Mouse (Mus musculus): ENCODE measurements around the gene Il17ra.

Il17ra gene

GRCm38 (mm10) chr6:120463086-120463871, at the start of gene Il17ra:
Gene Il17ra (plus strand): TSS chr6:120463247.
- peak; percentile 94 for DNase-seq

GRCm38 (mm10) chr6:120438161-120438560, 24.9 kb upstream of the Il17ra start:
- no peak for DNase-seq

GRCm38 (mm10) chr6:120442171-120442749, 20.8 kb upstream of the Il17ra start:
- no peak for DNase-seq

GRCm38 (mm10) chr6:120443363-120444355, 19.4 kb upstream of the Il17ra start:
- DNase-seq = no peak

GRCm38 (mm10) chr6:120450208-120450607, 12.8 kb upstream of the Il17ra start:
- DNase-seq = no peak

- no peak for DNase-seq
Measured at GRCm38 (mm10) chr6:120452384-120453102, 10.5 kb upstream of the Il17ra start.

- no peak for DNase-seq
Measured at GRCm38 (mm10) chr6:120453103-120453445, 10.0 kb upstream of the Il17ra start.

- no peak for DNase-seq
Measured at GRCm38 (mm10) chr6:120453556-120453955, 9.5 kb upstream of the Il17ra start.

GRCm38 (mm10) chr6:120454627-120455077, 8.4 kb upstream of the Il17ra start:
- DNase-seq = no peak

- peak; percentile 52 for DNase-seq
Measured at GRCm38 (mm10) chr6:120457074-120457473, 6.0 kb upstream of the Il17ra start.

GRCm38 (mm10) chr6:120457751-120458150, 5.3 kb upstream of the Il17ra start:
- DNase-seq = no peak

GRCm38 (mm10) chr6:120461217-120461616, 1.8 kb upstream of the Il17ra start:
- DNase-seq = no peak

- no peak for DNase-seq
Measured at GRCm38 (mm10) chr6:120462251-120462650, 796 bp upstream of the Il17ra start.

GRCm38 (mm10) chr6:120463884-120464283, 837 bp downstream of the Il17ra start:
- DNase-seq = peak; percentile 83

GRCm38 (mm10) chr6:120464406-120464939, 1.4 kb downstream of the Il17ra start:
- DNase-seq = peak; percentile 36

GRCm38 (mm10) chr6:120465393-120465792, 2.3 kb downstream of the Il17ra start:
- peak; percentile 34 for DNase-seq

GRCm38 (mm10) chr6:120466609-120467329, 3.7 kb downstream of the Il17ra start:
- peak; percentile 71 for DNase-seq

- peak; percentile 45 for DNase-seq
Measured at GRCm38 (mm10) chr6:120468259-120468658, 5.2 kb downstream of the Il17ra start.

- DNase-seq = peak; percentile 8
Measured at GRCm38 (mm10) chr6:120469268-120469667, 6.2 kb downstream of the Il17ra start.

- DNase-seq = no peak
Measured at GRCm38 (mm10) chr6:120469770-120470169, 6.7 kb downstream of the Il17ra start.

GRCm38 (mm10) chr6:120470666-120471065, 7.6 kb downstream of the Il17ra start:
- DNase-seq = no peak
